Mouse (Mus musculus): ENCODE measurements around the gene Vasn. TPM values are rescaled to one million over a fixed set of nuclear protein-coding genes. Genes with fewer than 3 reads are reported as not detected.
"Not testable (repeated sequence)": the region's sequence is repeated elsewhere in the genome, so short reads cannot be mapped to it uniquely, and the experiment has no call there.

Gene Vasn
- total RNA-seq, 1 experiment = 8.7 TPM

DNA sequence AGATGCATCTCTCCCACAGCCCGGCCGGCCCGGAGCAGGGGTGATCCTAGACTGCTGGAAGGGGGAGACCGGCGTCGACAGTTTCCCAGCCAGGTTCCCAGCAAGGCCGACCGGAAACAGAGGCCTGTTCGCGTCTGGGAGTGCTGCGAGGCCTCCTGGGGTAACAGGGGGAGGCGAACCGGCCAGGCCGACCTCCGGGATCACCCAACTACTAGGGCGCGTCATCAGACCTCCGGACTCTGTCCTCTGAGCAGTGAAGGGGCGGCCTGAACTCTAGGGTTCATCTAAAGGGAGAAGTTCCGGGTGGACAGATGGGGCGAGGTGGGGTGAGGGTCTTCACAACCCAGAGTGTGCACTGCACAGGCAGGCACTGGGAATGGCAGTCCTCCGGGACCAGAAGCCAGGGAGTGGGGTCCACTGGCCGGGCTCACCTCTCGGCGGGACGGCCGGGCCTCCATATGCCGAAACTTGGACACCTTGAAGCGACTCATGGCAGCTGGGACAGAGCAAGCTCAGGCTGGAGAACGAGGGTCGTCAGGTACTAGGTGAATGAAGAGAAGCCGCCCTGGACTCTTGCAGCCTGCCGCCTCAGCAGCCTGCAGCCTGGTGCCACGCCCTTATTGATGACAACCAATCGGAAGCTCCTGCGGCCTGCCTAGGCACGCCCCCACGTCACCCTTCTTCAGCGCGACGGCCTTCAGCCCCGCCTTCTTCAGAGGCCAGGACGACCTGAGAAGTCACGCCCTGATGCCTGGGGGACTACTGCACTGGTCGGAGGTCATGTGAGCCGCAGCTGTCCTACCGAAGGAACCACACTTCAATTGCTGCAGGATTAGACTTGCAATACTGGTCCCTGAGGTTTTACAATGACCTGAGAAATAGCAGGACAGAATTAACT lies 39.6 kb downstream of the Vasn start, which contains the start of gene Coro7:
Gene Coro7, minus strand, starts transcription at position 657 of the 898 bp plus-strand sequence.
- no peak for TF ChIP-seq ZC3H11A (IDR thresholded peaks at IDR 0.05; ENCODE audit: borderline replicate concordance, low read depth, low read length)
- TF ChIP-seq ZNF384 (IDR thresholded peaks at IDR 0.05; ENCODE audit: low read depth, low read length) = no peak
- no peak for TF ChIP-seq HCFC1 (IDR thresholded peaks at IDR 0.05; ENCODE audit: borderline replicate concordance, insufficient read depth, low read length)
- TF ChIP-seq CHD2 (IDR thresholded peaks at IDR 0.05; ENCODE audit: low read depth, low read length) = no peak
- TF ChIP-seq MAFK (IDR thresholded peaks at IDR 0.05; ENCODE audit: insufficient read depth, low read depth, low read length) = no peak
- no peak within 1 kb of the TSS for H3K27ac ChIP-seq (ENCODE audit: insufficient read depth, low read depth, low read length, poor library complexity, severe bottlenecking)
- H3K4me3 ChIP-seq (ENCODE audit: insufficient read depth in 1 of 2, low read depth in 1 of 2, low read length in 2 of 2, poor library complexity in 1 of 2, severe bottlenecking in 1 of 2) = peak within 1 kb of the TSS; percentile 67 to 84
- peaks cover 14% of the 10 kb centered on the region for H3K36me3 ChIP-seq (ENCODE audit: control insufficient read depth, insufficient read depth, low read length, poor library complexity, severe bottlenecking)
- no peaks in the 10 kb centered on the region; a peak in 1 of 4 replicates for H3K4me1 ChIP-seq (ENCODE audit: control insufficient read depth in 2 of 2, insufficient read depth in 2 of 2, low read length in 2 of 2, poor library complexity in 1 of 2)
- peak within 1 kb of the TSS; percentile 54 for H3K9ac ChIP-seq (ENCODE audit: insufficient read depth, low read depth, low read length, poor library complexity, severe bottlenecking)
- H3K9me3 ChIP-seq (ENCODE audit: control insufficient read depth, insufficient read depth, low read depth, low read length) = no peaks in the 10 kb centered on the region
- in situ Hi-C loops (cut with MboI; ENCODE audit: low sequenced_read_pairs in 2 of 2, unreplicated experiment in 2 of 2) = no loop called here
- DNase-seq (ENCODE audit: low read depth, low spot score) = peak; percentile 94

GRCm38 (mm10) chr16:4680922-4681455 lies 41.2 kb downstream of the Vasn start:
- H3K4me1 ChIP-seq (ENCODE audit: control insufficient read depth in 2 of 2, insufficient read depth in 2 of 2, low read length in 2 of 2, poor library complexity in 1 of 2); H3K9ac ChIP-seq (ENCODE audit: insufficient read depth, low read depth, low read length, poor library complexity, severe bottlenecking); in situ Hi-C loops (cut with MboI; ENCODE audit: low sequenced_read_pairs in 2 of 2, unreplicated experiment in 2 of 2); H3K36me3 ChIP-seq (ENCODE audit: control insufficient read depth, insufficient read depth, low read length, poor library complexity, severe bottlenecking); H3K9me3 ChIP-seq (ENCODE audit: control insufficient read depth, insufficient read depth, low read depth, low read length); H3K4me3 ChIP-seq (ENCODE audit: insufficient read depth in 1 of 2, low read depth in 1 of 2, low read length in 2 of 2, poor library complexity in 1 of 2, severe bottlenecking in 1 of 2); DNase-seq (ENCODE audit: low read depth, low spot score); H3K27ac ChIP-seq (ENCODE audit: insufficient read depth, low read depth, low read length, poor library complexity, severe bottlenecking): not testable (repeated sequence)

GRCm38 (mm10) chr16:4682628-4683179 lies 43.0 kb downstream of the Vasn start:
- no peak for DNase-seq (ENCODE audit: low read depth, low spot score)
- no peak for TF ChIP-seq MAFK (IDR thresholded peaks at IDR 0.05; ENCODE audit: insufficient read depth, low read depth, low read length)
- TF ChIP-seq ZNF384 (IDR thresholded peaks at IDR 0.05; ENCODE audit: low read depth, low read length) = no peak
- no peak for TF ChIP-seq CHD2 (IDR thresholded peaks at IDR 0.05; ENCODE audit: low read depth, low read length)
- peak overlapping the region; percentile 81; the same call in 1 of the 2 replicates for H3K9ac ChIP-seq (ENCODE audit: insufficient read depth, low read depth, low read length, poor library complexity, severe bottlenecking)
- peak overlapping the region in 1 of 2 experiments; percentile 91; a peak in 1 of 4 replicates for H3K4me3 ChIP-seq (ENCODE audit: insufficient read depth in 1 of 2, low read depth in 1 of 2, low read length in 2 of 2, poor library complexity in 1 of 2, severe bottlenecking in 1 of 2)
- H3K4me1 ChIP-seq (ENCODE audit: control insufficient read depth in 2 of 2, insufficient read depth in 2 of 2, low read length in 2 of 2, poor library complexity in 1 of 2) = peaks cover 0 to 2% of the 10 kb centered on the region in 2 experiments; a peak in 3 of 4 replicates
- H3K27ac ChIP-seq (ENCODE audit: insufficient read depth, low read depth, low read length, poor library complexity, severe bottlenecking) = no peak overlapping the region
- peaks cover 3% of the 10 kb centered on the region for H3K36me3 ChIP-seq (ENCODE audit: control insufficient read depth, insufficient read depth, low read length, poor library complexity, severe bottlenecking)
- in situ Hi-C loops (cut with MboI; ENCODE audit: low sequenced_read_pairs in 2 of 2, unreplicated experiment in 2 of 2) = no loop called here
- H3K9me3 ChIP-seq (ENCODE audit: control insufficient read depth, insufficient read depth, low read depth, low read length) = no peaks in the 10 kb centered on the region

DNA sequence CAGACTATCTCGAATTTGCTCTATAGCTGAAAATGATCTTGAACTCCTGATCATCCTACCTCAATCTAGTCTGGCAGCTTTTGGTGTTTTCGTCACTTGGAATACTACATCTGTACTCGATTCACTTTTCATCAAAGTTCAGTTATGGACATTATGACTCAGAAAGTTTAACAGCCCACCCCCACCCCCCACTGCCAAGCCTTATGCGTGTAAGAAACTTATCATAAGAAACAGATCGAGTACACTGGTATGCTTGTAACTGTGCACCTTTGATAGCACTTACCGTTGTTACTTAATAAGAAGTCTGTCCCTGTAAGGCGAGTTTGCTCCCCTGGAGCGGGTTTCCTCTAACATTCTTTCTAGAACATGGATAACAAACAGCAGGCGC lies 43.4 kb downstream of the Vasn start:
- DNase-seq (ENCODE audit: low read depth, low spot score) = no peak
- H3K9ac ChIP-seq (ENCODE audit: insufficient read depth, low read depth, low read length, poor library complexity, severe bottlenecking) = peak overlapping the region; percentile 81; the same call in 1 of the 2 replicates
- H3K27ac ChIP-seq (ENCODE audit: insufficient read depth, low read depth, low read length, poor library complexity, severe bottlenecking) = peak overlapping the region; percentile 54; the same call in 1 of the 2 replicates
- in situ Hi-C loops (cut with MboI; ENCODE audit: low sequenced_read_pairs in 2 of 2, unreplicated experiment in 2 of 2) = no loop called here
- TF ChIP-seq HCFC1 (IDR thresholded peaks at IDR 0.05; ENCODE audit: borderline replicate concordance, insufficient read depth, low read length) (no peak), MAFK (IDR thresholded peaks at IDR 0.05; ENCODE audit: insufficient read depth, low read depth, low read length) (no peak), CHD2 (IDR thresholded peaks at IDR 0.05; ENCODE audit: low read depth, low read length) (no peak)
- H3K4me1 ChIP-seq (ENCODE audit: control insufficient read depth in 2 of 2, insufficient read depth in 2 of 2, low read length in 2 of 2, poor library complexity in 1 of 2) = peaks cover 0 to 2% of the 10 kb centered on the region in 2 experiments; a peak in 3 of 4 replicates
- H3K36me3 ChIP-seq (ENCODE audit: control insufficient read depth, insufficient read depth, low read length, poor library complexity, severe bottlenecking) = peaks cover 5% of the 10 kb centered on the region
- H3K9me3 ChIP-seq (ENCODE audit: control insufficient read depth, insufficient read depth, low read depth, low read length) = no peaks in the 10 kb centered on the region
- peak overlapping the region; percentile 91 to 98 for H3K4me3 ChIP-seq (ENCODE audit: insufficient read depth in 1 of 2, low read depth in 1 of 2, low read length in 2 of 2, poor library complexity in 1 of 2, severe bottlenecking in 1 of 2)

All from ES-E14 (cell line).